Mouse (Mus musculus): Measurements from ENCODE around the gene Zfp810. TPM values are rescaled to one million over a fixed set of nuclear protein-coding genes. Genes with fewer than 3 reads are reported as not detected.

Gene Zfp810
- polyA plus RNA-seq, 1 experiment from 2014 or later = 32.8 TPM

GRCm38 (mm10) chr9:22240001-22240400 is 67.4 kb downstream of the Zfp810 start:
- H3K36me3 ChIP-seq (replicated peaks; ENCODE audit: control insufficient read depth, insufficient read depth) = peaks cover 60% of the 10 kb centered on the region
- H3K4me2 ChIP-seq (replicated peaks) = no peak overlapping the region
- peaks cover 6% of the 10 kb centered on the region; the same call in 1 of the 2 replicates for H3K9me3 ChIP-seq (ENCODE audit: control insufficient read depth, low read length)

GRCm38 (mm10) chr9:22230556-22230955 is 76.9 kb downstream of the Zfp810 start:
- no peak for ATAC-seq (ENCODE audit: low FRiP score)
- Histone ChIP-seq H3K4me1 (replicated peaks; ENCODE audit: control insufficient read depth, insufficient read depth, low read length) (no peaks in the 10 kb centered on the region), H3K9ac (no peak overlapping the region), H3K4me3 (replicated peaks; ENCODE audit: low read length) (no peak overlapping the region), H3K9me3 (ENCODE audit: control insufficient read depth, low read length) (no peaks in the 10 kb centered on the region), H3K36me3 (replicated peaks; ENCODE audit: control insufficient read depth, insufficient read depth) (no peaks in the 10 kb centered on the region), H3K27ac (no peak overlapping the region), H3K4me2 (replicated peaks) (no peak overlapping the region), H3K27me3 (ENCODE audit: control insufficient read depth, insufficient read depth, low read length) (no peaks in the 10 kb centered on the region)
- no peak for DNase-seq (ENCODE audit: low spot score)

More at GRCm38 (mm10) chr9:22240001-22240400, 67.4 kb downstream of the Zfp810 start:
- Histone ChIP-seq H3K27ac (no peak overlapping the region), H3K27me3 (ENCODE audit: control insufficient read depth, insufficient read depth, low read length) (no peaks in the 10 kb centered on the region), H3K4me3 (replicated peaks; ENCODE audit: low read length) (no peak overlapping the region), H3K9ac (no peak overlapping the region), H3K4me1 (replicated peaks; ENCODE audit: control insufficient read depth, insufficient read depth, low read length) (no peaks in the 10 kb centered on the region)
- ATAC-seq (ENCODE audit: low FRiP score) (no peak), DNase-seq (ENCODE audit: low spot score) (no peak)
- 95% methylated on average over 4 of the region's 4 CpGs for WGBS

- Histone ChIP-seq H3K4me2 (replicated peaks) (no peak overlapping the region), H3K36me3 (replicated peaks; ENCODE audit: control insufficient read depth, insufficient read depth) (no peaks in the 10 kb centered on the region), H3K9me3 (ENCODE audit: control insufficient read depth, low read length) (no peaks in the 10 kb centered on the region), H3K9ac (no peak overlapping the region), H3K4me1 (replicated peaks; ENCODE audit: control insufficient read depth, insufficient read depth, low read length) (no peaks in the 10 kb centered on the region), H3K27ac (no peak overlapping the region), H3K4me3 (replicated peaks; ENCODE audit: low read length) (no peak overlapping the region), H3K27me3 (ENCODE audit: control insufficient read depth, insufficient read depth, low read length) (no peaks in the 10 kb centered on the region)
- 93% methylated on average over 3 of the region's 3 CpGs for WGBS
- ATAC-seq (ENCODE audit: low FRiP score) (no peak), DNase-seq (ENCODE audit: low spot score) (no peak)
These were observed 77.4 kb downstream of the Zfp810 start for GRCm38 (mm10) chr9:22230061-22230460.

- ATAC-seq (ENCODE audit: low FRiP score) (no peak), DNase-seq (ENCODE audit: low spot score) (no peak)
- Histone ChIP-seq H3K9me3 (ENCODE audit: control insufficient read depth, low read length) (no peaks in the 10 kb centered on the region), H3K4me1 (replicated peaks; ENCODE audit: control insufficient read depth, insufficient read depth, low read length) (no peaks in the 10 kb centered on the region), H3K9ac (no peak overlapping the region), H3K4me2 (replicated peaks) (no peak overlapping the region), H3K27ac (no peak overlapping the region), H3K36me3 (replicated peaks; ENCODE audit: control insufficient read depth, insufficient read depth) (no peaks in the 10 kb centered on the region), H3K27me3 (ENCODE audit: control insufficient read depth, insufficient read depth, low read length) (no peaks in the 10 kb centered on the region), H3K4me3 (replicated peaks; ENCODE audit: low read length) (no peak overlapping the region)
- 91% methylated on average over 7 of the region's 7 CpGs for WGBS
These were observed 77.9 kb downstream of the Zfp810 start for GRCm38 (mm10) chr9:22229386-22230026.

GRCm38 (mm10) chr9:22226846-22227245 is 80.6 kb downstream of the Zfp810 start:
- ATAC-seq (ENCODE audit: low FRiP score) = no peak
- H3K9ac ChIP-seq = no peak overlapping the region
- H3K36me3 ChIP-seq (replicated peaks; ENCODE audit: control insufficient read depth, insufficient read depth) = no peaks in the 10 kb centered on the region
- H3K4me3 ChIP-seq (replicated peaks; ENCODE audit: low read length) = no peak overlapping the region
- 68% methylated on average over 15 of the region's 15 CpGs for WGBS
- no peak overlapping the region for H3K4me2 ChIP-seq (replicated peaks)
- no peaks in the 10 kb centered on the region for H3K9me3 ChIP-seq (ENCODE audit: control insufficient read depth, low read length)
- no peaks in the 10 kb centered on the region for H3K4me1 ChIP-seq (replicated peaks; ENCODE audit: control insufficient read depth, insufficient read depth, low read length)
- DNase-seq (ENCODE audit: low spot score) = no peak
- no peak overlapping the region for H3K27ac ChIP-seq
- no peaks in the 10 kb centered on the region for H3K27me3 ChIP-seq (ENCODE audit: control insufficient read depth, insufficient read depth, low read length)

Other genes starting within 250 kb of the Zfp810 start
- gene Gm49318, start 236.4 kb downstream of the Zfp810 start, polyA plus RNA-seq (2014; fragmentation: Nextera tagmentation; extraction: Ambion mirVana) = not detected in 2 replicates
- 12.4 and 13.3 TPM in 2 replicates for gene Zfp653, start 236.3 kb downstream of the Zfp810 start, polyA plus RNA-seq (2014; fragmentation: Nextera tagmentation; extraction: Ambion mirVana)
- 49.3 and 54.4 TPM in 2 replicates for gene Ecsit, start 222.2 kb downstream of the Zfp810 start, polyA plus RNA-seq (2014; fragmentation: Nextera tagmentation; extraction: Ambion mirVana)
- 1.0 and 1.1 TPM in 2 replicates for gene Cnn1, start 208.4 kb downstream of the Zfp810 start, polyA plus RNA-seq (2014; fragmentation: Nextera tagmentation; extraction: Ambion mirVana)
- 192 and 193 TPM in 2 replicates for gene Elof1, start 190.5 kb downstream of the Zfp810 start, polyA plus RNA-seq (2014; fragmentation: Nextera tagmentation; extraction: Ambion mirVana)
- 0.47 and 0.60 TPM in 2 replicates for gene Acp5, start 171.9 kb downstream of the Zfp810 start, polyA plus RNA-seq (2014; fragmentation: Nextera tagmentation; extraction: Ambion mirVana)
- 78.5 and 101 TPM in 2 replicates for gene Pigyl, start 150.8 kb downstream of the Zfp810 start, polyA plus RNA-seq (2014; fragmentation: Nextera tagmentation; extraction: Ambion mirVana)
- gene Zfp872, start 119.6 kb downstream of the Zfp810 start, polyA plus RNA-seq (2014; fragmentation: Nextera tagmentation; extraction: Ambion mirVana) = 0.43 and 0.69 TPM in 2 replicates
- 10.5 and 11.5 TPM in 2 replicates for gene Zfp809, start 81.9 kb downstream of the Zfp810 start, polyA plus RNA-seq (2014; fragmentation: Nextera tagmentation; extraction: Ambion mirVana)
- gene Zfp599, start 47.8 kb downstream of the Zfp810 start, polyA plus RNA-seq (2014; fragmentation: Nextera tagmentation; extraction: Ambion mirVana) = 8.5 and 8.6 TPM in 2 replicates
- gene Anln, start 81.5 kb upstream of the Zfp810 start, polyA plus RNA-seq (2014; fragmentation: Nextera tagmentation; extraction: Ambion mirVana) = 6.4 and 6.6 TPM in 2 replicates
- gene 9530077C05Rik, start 103.9 kb upstream of the Zfp810 start, polyA plus RNA-seq (2014; fragmentation: Nextera tagmentation; extraction: Ambion mirVana) = 11.8 and 14.9 TPM in 2 replicates
- not detected in 2 replicates for gene Gm17545, start 146.6 kb upstream of the Zfp810 start, polyA plus RNA-seq (2014; fragmentation: Nextera tagmentation; extraction: Ambion mirVana)
- gene Rp9, start 162.1 kb upstream of the Zfp810 start, polyA plus RNA-seq (2014; fragmentation: Nextera tagmentation; extraction: Ambion mirVana) = 63.3 and 69.4 TPM in 2 replicates
- gene Bbs9, start 168.1 kb upstream of the Zfp810 start, polyA plus RNA-seq (2014; fragmentation: Nextera tagmentation; extraction: Ambion mirVana) = 20.0 and 22.7 TPM in 2 replicates

Measured in hindbrain, embryonic 14.5 days (tissue).